Mouse (Mus musculus) lung, postnatal 14 days (tissue): ENCODE measurements around the gene Fsip1.

ENCODE experiments used
- DNase-seq: peaks from one replicate; pipeline ENCODE4 v3.0.0; 2021

The Fsip1 gene

GRCm38 (mm10) chr2:118123743-118124142 lies 133.0 kb downstream of the Fsip1 start:
- DNase-seq: no peak

- no peak for DNase-seq
These were observed 134.5 kb downstream of the Fsip1 start for GRCm38 (mm10) chr2:118122291-118122690.

GRCm38 (mm10) chr2:118120751-118121150 lies 136.0 kb downstream of the Fsip1 start:
- DNase-seq: no peak

GRCm38 (mm10) chr2:118120095-118120494 lies 136.7 kb downstream of the Fsip1 start:
- no peak for DNase-seq

GRCm38 (mm10) chr2:118119684-118120083 lies 137.1 kb downstream of the Fsip1 start:
- DNase-seq: no peak

GRCm38 (mm10) chr2:118118515-118118914 lies 138.3 kb downstream of the Fsip1 start:
- DNase-seq: no peak

- no peak for DNase-seq
These were observed 138.7 kb downstream of the Fsip1 start for GRCm38 (mm10) chr2:118118045-118118444.

- DNase-seq: no peak
These were observed 139.4 kb downstream of the Fsip1 start for GRCm38 (mm10) chr2:118117401-118117800.

GRCm38 (mm10) chr2:118116754-118117290 lies 139.9 kb downstream of the Fsip1 start:
- DNase-seq: no peak

GRCm38 (mm10) chr2:118116180-118116579 lies 140.6 kb downstream of the Fsip1 start:
- DNase-seq: no peak

GRCm38 (mm10) chr2:118115647-118116046 lies 141.1 kb downstream of the Fsip1 start:
- no peak for DNase-seq

GRCm38 (mm10) chr2:118114671-118115070 lies 142.1 kb downstream of the Fsip1 start:
- no peak for DNase-seq

- DNase-seq: peak; percentile 57
These were observed 142.8 kb downstream of the Fsip1 start for GRCm38 (mm10) chr2:118113808-118114524.

- DNase-seq: peak; percentile 26
These were observed 143.8 kb downstream of the Fsip1 start for GRCm38 (mm10) chr2:118112846-118113479.

GRCm38 (mm10) chr2:118112438-118112837 lies 144.3 kb downstream of the Fsip1 start:
- DNase-seq: no peak

GRCm38 (mm10) chr2:118111488-118112131 lies 145.2 kb downstream of the Fsip1 start, which contains the start of gene Thbs1:
Gene Thbs1 (plus strand): TSS chr2:118111876.
- DNase-seq: peak; percentile 82

- DNase-seq: peak; percentile 92
These were observed 145.7 kb downstream of the Fsip1 start for GRCm38 (mm10) chr2:118111116-118111487.

GRCm38 (mm10) chr2:118110225-118110915 lies 146.4 kb downstream of the Fsip1 start:
- DNase-seq: peak; percentile 65

- no peak for DNase-seq
These were observed 154.6 kb downstream of the Fsip1 start for GRCm38 (mm10) chr2:118102169-118102568.

- no peak for DNase-seq
These were observed 157.7 kb downstream of the Fsip1 start for GRCm38 (mm10) chr2:118099104-118099503.

GRCm38 (mm10) chr2:118091226-118091625 lies 165.5 kb downstream of the Fsip1 start:
- DNase-seq: no peak

GRCm38 (mm10) chr2:118087044-118087726 lies 169.6 kb downstream of the Fsip1 start:
- no peak for DNase-seq
